Mouse (Mus musculus) embryonic fibroblast, embryonic 13.5 days (primary cell): ENCODE results near the gene Naif1. TPM values are rescaled to one million over a fixed set of nuclear protein-coding genes. Genes with fewer than 3 reads are reported as not detected.

Experiments used
- H3K27ac ChIP-seq: 2 replicates; pipeline ENCODE4 v1.5.1; 2012; ENCODE audit warnings: low read length, control low read depth, inconsistent platforms; ENCODE audit not compliant: insufficient read depth
- H3K4me1 ChIP-seq: 2 replicates; pipeline ENCODE4 v1.6.1; 2011; ENCODE audit warnings: low read length; ENCODE audit not compliant: control insufficient read depth, insufficient read depth
- H3K4me3 ChIP-seq: 2 replicates; pipeline ENCODE4 v1.5.1; 2011; ENCODE audit warnings: mild to moderate bottlenecking, control low read depth, low read length; ENCODE audit not compliant: insufficient read depth
- CTCF ChIP-seq: IDR thresholded peaks from 2 replicates; pipeline ENCODE4 v1.5.1; 2011; ENCODE audit warnings: mild to moderate bottlenecking, control low read depth, low read length, moderate library complexity, borderline replicate concordance; ENCODE audit not compliant: insufficient read depth
- POLR2A ChIP-seq: IDR thresholded peaks from 2 replicates; pipeline ENCODE4 v1.6.1; 2011; ENCODE audit warnings: low read depth, mild to moderate bottlenecking, control low read depth, low read length, moderate library complexity
- polyA plus RNA-seq: library from polyadenylated mRNA; stranded (reverse); fragments of >200 nt; gene quantifications from 2 replicates; pipeline ENCODE4 v1.2.4, GENCODE M21; 2011; ENCODE audit warnings: low read depth; ENCODE audit not compliant: missing spikeins, insufficient read length

Naif1 gene
- 3.5 and 3.8 TPM in 2 replicates for polyA plus RNA-seq

DNA sequence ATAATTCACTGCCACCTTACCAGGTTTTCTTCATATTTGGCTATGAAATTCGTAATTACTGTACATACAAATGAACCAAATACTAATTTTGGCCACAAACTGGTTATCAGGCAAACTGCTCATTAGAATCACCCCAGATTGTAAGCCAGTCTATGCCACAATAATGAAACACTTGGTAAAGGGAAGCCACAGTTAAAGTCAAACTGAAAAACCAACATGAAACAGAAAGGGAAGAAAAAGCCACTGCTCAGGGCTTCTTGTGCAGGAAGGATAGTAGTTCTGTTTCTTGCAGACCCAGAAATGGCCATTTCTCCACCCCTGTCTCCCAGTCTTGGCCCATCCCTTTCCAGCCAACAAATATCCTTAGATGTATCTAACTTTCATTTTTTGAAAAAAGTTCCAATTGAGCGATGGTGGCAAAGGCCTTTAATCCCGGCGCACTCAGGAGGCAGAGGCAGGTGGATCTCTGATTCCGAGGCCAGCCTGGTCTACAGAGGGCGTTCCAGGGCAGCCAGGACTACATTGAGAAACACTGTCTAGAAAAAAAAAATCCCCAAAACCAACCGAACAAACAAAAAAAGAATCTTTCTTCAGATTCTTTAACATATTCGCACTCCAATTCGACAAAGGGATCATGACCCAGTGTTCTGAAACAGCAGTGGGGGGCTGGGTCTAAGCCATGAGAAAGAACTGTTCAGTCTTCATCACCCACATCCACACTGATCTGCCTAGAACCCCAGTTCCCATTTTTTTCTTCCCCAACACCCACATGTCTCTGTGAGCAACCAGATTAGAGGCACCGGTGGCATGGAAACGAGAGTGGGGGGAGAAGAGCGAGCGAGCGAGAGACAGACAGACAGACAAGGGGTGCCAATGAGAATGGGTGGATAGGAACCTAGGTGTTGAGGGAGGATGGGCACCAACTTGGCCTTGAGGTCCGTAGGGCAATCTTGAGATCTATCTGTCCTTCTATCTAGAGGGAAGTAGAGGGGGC, at the start of gene Naif1:
Naif1 (plus strand) TSS at position 697 of the 994 bp plus-strand sequence.
- Histone ChIP-seq H3K4me3 (peak within 1 kb of the TSS; percentile 62), H3K4me1 (peaks cover 9% of the 10 kb centered on the region; the same call in 1 of the 2 replicates), H3K27ac (peak within 1 kb of the TSS; percentile 23; the same call in 1 of the 2 replicates)
- TF ChIP-seq POLR2A (no peak), CTCF (no peak)

GRCm38 (mm10) chr2:32404663-32405062, 45.6 kb upstream of the Naif1 start:
- TF ChIP-seq POLR2A (peak; percentile 23; the same call in 1 of the 2 replicates), CTCF (peak; percentile 96)
- no peak overlapping the region for H3K27ac ChIP-seq
- no peak overlapping the region for H3K4me3 ChIP-seq
- H3K4me1 ChIP-seq: 0 out of 2 replicates have a peak, but pooled peaks cover 2% of the 10 kb centered on the region

DNA sequence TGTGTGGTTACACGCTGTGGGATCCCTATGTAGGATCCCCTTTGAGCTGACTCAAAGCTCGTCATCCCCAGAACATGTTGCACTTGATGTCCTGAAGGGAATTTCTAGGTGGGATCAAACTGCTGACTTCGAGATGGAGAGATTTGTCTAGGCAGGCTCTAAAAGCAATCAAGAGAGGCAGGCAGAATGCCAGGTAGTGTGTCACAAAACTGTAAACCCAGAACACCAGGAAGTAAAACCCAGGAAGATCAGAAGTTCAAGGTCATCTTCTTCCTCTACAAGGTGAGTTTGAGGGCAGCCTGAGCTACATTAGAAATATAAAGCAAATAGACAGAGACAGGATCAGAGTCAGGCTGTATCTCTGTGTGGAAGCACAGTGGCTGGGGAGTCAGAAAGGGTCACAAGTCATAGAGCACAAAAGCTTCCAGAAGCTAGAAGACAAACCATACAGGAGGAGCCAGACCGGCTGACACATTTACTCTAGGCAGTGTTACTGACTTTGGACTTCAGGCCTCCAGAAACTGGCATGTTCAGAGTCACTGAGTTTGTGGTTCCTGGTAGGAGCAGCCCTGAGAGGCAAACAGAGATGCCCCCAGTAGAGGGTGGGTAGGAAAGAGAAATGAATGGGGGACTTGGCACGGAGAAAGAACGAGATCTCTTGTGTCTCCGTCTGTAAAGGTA, 43.0 kb upstream of the Naif1 start:
- no peak for TF ChIP-seq CTCF
- no peak for TF ChIP-seq POLR2A
- H3K27ac ChIP-seq: no peak overlapping the region
- H3K4me1 ChIP-seq: 0 out of 2 replicates have a peak, but pooled peaks cover 2% of the 10 kb centered on the region
- no peak overlapping the region for H3K4me3 ChIP-seq

- no peak for TF ChIP-seq POLR2A
- TF ChIP-seq CTCF: no peak
- no peak overlapping the region for H3K27ac ChIP-seq
- 0 out of 2 replicates have a peak, but pooled peaks cover 2% of the 10 kb centered on the region for H3K4me1 ChIP-seq
- H3K4me3 ChIP-seq: no peak overlapping the region
Measured at GRCm38 (mm10) chr2:32408429-32409424, 41.5 kb upstream of the Naif1 start.

- H3K4me1 ChIP-seq: 0 out of 2 replicates have a peak, but pooled peaks cover 2% of the 10 kb centered on the region
- TF ChIP-seq CTCF: no peak
- TF ChIP-seq POLR2A: no peak
- no peak overlapping the region for H3K27ac ChIP-seq
- H3K4me3 ChIP-seq: no peak overlapping the region
Measured at GRCm38 (mm10) chr2:32411407-32411806, 38.9 kb upstream of the Naif1 start.

- 0 out of 2 replicates have a peak, but pooled peaks cover 2% of the 10 kb centered on the region for H3K4me1 ChIP-seq
- no peak overlapping the region for H3K4me3 ChIP-seq
- TF ChIP-seq POLR2A: no peak
- TF ChIP-seq CTCF: no peak
- H3K27ac ChIP-seq: no peak overlapping the region
Measured at GRCm38 (mm10) chr2:32412742-32413531, 37.3 kb upstream of the Naif1 start.

GRCm38 (mm10) chr2:32413936-32414335, 36.3 kb upstream of the Naif1 start:
- TF ChIP-seq CTCF: no peak
- no peak for TF ChIP-seq POLR2A
- Histone ChIP-seq H3K4me3 (no peak overlapping the region), H3K4me1 (0 out of 2 replicates have a peak, but pooled peaks cover 2% of the 10 kb centered on the region), H3K27ac (no peak overlapping the region)

- no peak overlapping the region for H3K27ac ChIP-seq
- H3K4me3 ChIP-seq: no peak overlapping the region
- TF ChIP-seq CTCF (no peak), POLR2A (no peak)
- H3K4me1 ChIP-seq: no peaks in the 10 kb centered on the region
Measured at GRCm38 (mm10) chr2:32415801-32416200, 34.5 kb upstream of the Naif1 start.
